Mouse (Mus musculus): ENCODE results near the gene BC030870. TPM values are rescaled to one million over a fixed set of nuclear protein-coding genes. Genes with fewer than 3 reads are reported as not detected.

Gene BC030870
- polyA plus RNA-seq, 1 experiment from 2014 or later, result not detected

GRCm38 (mm10) chr8:65107936-65108718 is 21.2 kb downstream of the BC030870 start:
- no peak for DNase-seq (ENCODE audit: low spot score)

DNA sequence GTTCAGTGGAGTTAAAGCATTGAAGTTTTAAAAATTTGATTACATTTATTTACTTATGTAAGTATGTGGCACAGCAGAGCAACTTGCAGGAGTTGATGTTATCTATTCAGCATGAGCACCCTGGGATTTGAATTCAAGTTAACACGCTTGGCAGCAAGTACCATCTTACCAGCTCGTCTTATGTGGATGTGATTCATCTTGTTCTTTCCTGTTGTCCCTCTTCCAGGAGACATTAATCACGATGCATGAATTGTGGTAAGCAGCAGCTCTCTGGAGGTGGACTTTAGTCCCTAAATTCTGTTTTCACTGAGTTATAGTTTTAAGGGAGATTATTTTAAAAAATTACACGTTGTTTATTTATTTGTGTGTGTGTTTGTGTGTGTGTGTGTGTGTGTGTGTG is 25.3 kb downstream of the BC030870 start:
- Histone ChIP-seq H3K36me3 (no peaks in the 10 kb centered on the region), H3K4me3 (no peak overlapping the region), H3K27me3 (ENCODE audit: insufficient read depth, poor library complexity, severe bottlenecking) (no peaks in the 10 kb centered on the region), H3K27ac (no peak overlapping the region), H3K4me1 (no peaks in the 10 kb centered on the region), H3K9me3 (no peaks in the 10 kb centered on the region)
- 64% methylated on average over 4 of the region's 4 CpGs for WGBS
- DNase-seq (ENCODE audit: low spot score), result no peak

More at GRCm38 (mm10) chr8:65107936-65108718, 21.2 kb downstream of the BC030870 start:
- Histone ChIP-seq H3K36me3 (no peaks in the 10 kb centered on the region), H3K27ac (no peak overlapping the region), H3K9me3 (no peaks in the 10 kb centered on the region), H3K4me1 (no peaks in the 10 kb centered on the region), H3K4me3 (no peak overlapping the region), H3K27me3 (ENCODE audit: insufficient read depth, poor library complexity, severe bottlenecking) (no peaks in the 10 kb centered on the region)
- 92% methylated on average over 25 of the region's 25 CpGs for WGBS

- DNase-seq (ENCODE audit: low spot score), result no peak
- no peak overlapping the region for H3K27ac ChIP-seq
- H3K27me3 ChIP-seq (ENCODE audit: insufficient read depth, poor library complexity, severe bottlenecking), result no peaks in the 10 kb centered on the region
- no peaks in the 10 kb centered on the region for H3K4me1 ChIP-seq
- H3K9me3 ChIP-seq, result no peaks in the 10 kb centered on the region
- H3K4me3 ChIP-seq, result no peak overlapping the region
- H3K36me3 ChIP-seq, result no peaks in the 10 kb centered on the region
- 88% methylated on average over 7 of the region's 7 CpGs for WGBS
These were observed 25.7 kb downstream of the BC030870 start for GRCm38 (mm10) chr8:65103632-65104031.

GRCm38 (mm10) chr8:65099735-65100134 is 29.6 kb downstream of the BC030870 start:
- H3K27me3 ChIP-seq (ENCODE audit: insufficient read depth, poor library complexity, severe bottlenecking), result no peaks in the 10 kb centered on the region
- 65% methylated on average over 3 of the region's 3 CpGs for WGBS
- H3K4me1 ChIP-seq, result no peaks in the 10 kb centered on the region
- no peak overlapping the region for H3K27ac ChIP-seq
- DNase-seq (ENCODE audit: low spot score), result no peak
- no peak overlapping the region for H3K4me3 ChIP-seq
- H3K9me3 ChIP-seq, result no peaks in the 10 kb centered on the region
- no peaks in the 10 kb centered on the region for H3K36me3 ChIP-seq

GRCm38 (mm10) chr8:65097760-65098415 is 31.5 kb downstream of the BC030870 start:
- WGBS, result 47% methylated on average over 7 of the region's 7 CpGs
- Histone ChIP-seq H3K4me3 (no peak overlapping the region), H3K36me3 (no peaks in the 10 kb centered on the region), H3K27ac (no peak overlapping the region), H3K9me3 (no peaks in the 10 kb centered on the region), H3K27me3 (ENCODE audit: insufficient read depth, poor library complexity, severe bottlenecking) (no peaks in the 10 kb centered on the region), H3K4me1 (no peaks in the 10 kb centered on the region)
- no peak for DNase-seq (ENCODE audit: low spot score)

- Histone ChIP-seq H3K9me3 (no peaks in the 10 kb centered on the region), H3K4me1 (no peaks in the 10 kb centered on the region), H3K36me3 (no peaks in the 10 kb centered on the region), H3K27ac (no peak overlapping the region), H3K27me3 (ENCODE audit: insufficient read depth, poor library complexity, severe bottlenecking) (no peaks in the 10 kb centered on the region), H3K4me3 (no peak overlapping the region)
- 81% methylated on average over 7 of the region's 7 CpGs for WGBS
- no peak for DNase-seq (ENCODE audit: low spot score)
These were observed 39.6 kb downstream of the BC030870 start for GRCm38 (mm10) chr8:65089781-65090180.

DNA sequence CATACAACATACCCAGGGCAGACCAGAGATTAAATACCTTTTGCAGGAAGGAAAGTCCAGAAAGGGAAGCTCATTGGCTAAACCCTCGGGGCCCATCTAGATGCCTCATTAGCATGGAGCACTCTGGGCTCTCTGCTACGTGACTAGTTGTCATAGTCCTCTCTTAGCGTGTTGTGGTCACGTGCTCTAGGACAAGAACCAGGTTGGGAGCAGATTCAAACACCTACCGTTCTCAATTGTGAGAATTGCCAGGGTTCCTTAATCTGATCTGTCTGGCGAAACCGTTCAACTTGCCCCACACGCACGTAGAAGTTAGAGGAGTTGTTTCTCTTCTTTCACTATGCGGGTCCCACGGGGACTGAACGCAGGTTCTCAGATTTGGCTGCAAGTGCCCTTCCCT is 41.2 kb downstream of the BC030870 start:
- no peak overlapping the region for H3K27ac ChIP-seq
- H3K36me3 ChIP-seq, result no peaks in the 10 kb centered on the region
- no peak overlapping the region for H3K4me3 ChIP-seq
- no peaks in the 10 kb centered on the region for H3K4me1 ChIP-seq
- no peaks in the 10 kb centered on the region for H3K27me3 ChIP-seq (ENCODE audit: insufficient read depth, poor library complexity, severe bottlenecking)
- H3K9me3 ChIP-seq, result no peaks in the 10 kb centered on the region
- 90% methylated on average over 12 of the region's 12 CpGs for WGBS
- DNase-seq (ENCODE audit: low spot score), result no peak

DNA sequence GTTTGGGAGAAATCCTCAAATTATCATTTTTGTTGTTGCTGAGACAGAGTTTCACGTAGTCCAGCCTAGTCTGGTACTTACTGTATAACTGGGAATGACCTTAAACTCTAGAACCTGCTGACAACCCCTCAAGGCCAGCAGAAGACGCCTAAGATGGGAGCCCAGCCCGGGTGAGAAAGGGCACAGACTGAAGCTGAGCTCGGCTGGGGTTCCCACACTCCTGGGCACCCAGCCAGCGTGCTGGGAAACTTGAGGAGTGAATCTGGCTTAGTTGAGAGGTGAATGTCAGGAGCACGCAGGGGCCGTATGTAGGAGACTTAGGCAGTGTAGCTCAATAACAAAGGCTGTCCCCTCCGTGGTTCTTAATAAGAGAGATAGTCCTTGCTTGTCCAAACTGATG is 41.7 kb downstream of the BC030870 start:
- no peak overlapping the region for H3K27ac ChIP-seq
- no peak overlapping the region for H3K4me3 ChIP-seq
- 80% methylated on average over 8 of the region's 8 CpGs for WGBS
- no peaks in the 10 kb centered on the region for H3K4me1 ChIP-seq
- no peak for DNase-seq (ENCODE audit: low spot score)
- no peaks in the 10 kb centered on the region for H3K36me3 ChIP-seq
- no peaks in the 10 kb centered on the region for H3K27me3 ChIP-seq (ENCODE audit: insufficient read depth, poor library complexity, severe bottlenecking)
- no peaks in the 10 kb centered on the region for H3K9me3 ChIP-seq

DNA sequence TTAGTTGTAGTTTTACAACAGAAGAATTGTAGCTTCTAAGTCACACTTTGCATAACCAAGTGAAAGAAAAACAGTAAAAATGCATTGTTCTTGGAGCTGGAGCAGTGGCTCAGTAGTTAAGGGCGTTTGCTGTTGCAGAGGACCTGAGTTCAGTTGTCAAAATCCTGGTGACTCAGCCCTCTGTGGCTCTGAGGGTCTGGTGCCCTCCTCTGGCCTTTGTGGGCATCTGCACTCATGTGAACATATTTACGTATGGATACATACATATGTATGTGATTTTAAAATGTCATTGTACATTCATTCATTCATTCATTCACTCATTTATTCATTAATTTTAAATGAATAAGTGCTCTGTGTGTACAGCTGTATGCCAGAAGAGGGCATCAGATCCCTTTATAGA is 43.7 kb downstream of the BC030870 start:
- WGBS, result 79% methylated on average over 2 of the region's 2 CpGs
- Histone ChIP-seq H3K36me3 (no peaks in the 10 kb centered on the region), H3K27me3 (ENCODE audit: insufficient read depth, poor library complexity, severe bottlenecking) (no peaks in the 10 kb centered on the region), H3K4me3 (no peak overlapping the region), H3K9me3 (no peaks in the 10 kb centered on the region), H3K4me1 (no peaks in the 10 kb centered on the region), H3K27ac (no peak overlapping the region)
- no peak for DNase-seq (ENCODE audit: low spot score)

GRCm38 (mm10) chr8:65080731-65081130 is 48.6 kb downstream of the BC030870 start:
- Histone ChIP-seq H3K4me1 (no peaks in the 10 kb centered on the region), H3K4me3 (no peak overlapping the region), H3K9me3 (no peaks in the 10 kb centered on the region), H3K27me3 (ENCODE audit: insufficient read depth, poor library complexity, severe bottlenecking) (no peaks in the 10 kb centered on the region), H3K27ac (no peak overlapping the region), H3K36me3 (no peaks in the 10 kb centered on the region)
- no peak for DNase-seq (ENCODE audit: low spot score)
- WGBS, result 72% methylated on average over 9 of the region's 9 CpGs

- WGBS, result 83% methylated on average over 2 of the region's 2 CpGs
- no peaks in the 10 kb centered on the region for H3K9me3 ChIP-seq
- no peaks in the 10 kb centered on the region for H3K4me1 ChIP-seq
- no peak within 1 kb of the TSS for H3K27ac ChIP-seq
- H3K4me3 ChIP-seq, result no peak within 1 kb of the TSS
- no peak for DNase-seq (ENCODE audit: low spot score)
- no peaks in the 10 kb centered on the region for H3K36me3 ChIP-seq
- no peaks in the 10 kb centered on the region for H3K27me3 ChIP-seq (ENCODE audit: insufficient read depth, poor library complexity, severe bottlenecking)
These were observed 54.6 kb downstream of the BC030870 start, which contains the start of gene Gm10663 for GRCm38 (mm10) chr8:65074733-65075132. Gene Gm10663, plus strand, starts transcription at chr8:65075033.

DNA sequence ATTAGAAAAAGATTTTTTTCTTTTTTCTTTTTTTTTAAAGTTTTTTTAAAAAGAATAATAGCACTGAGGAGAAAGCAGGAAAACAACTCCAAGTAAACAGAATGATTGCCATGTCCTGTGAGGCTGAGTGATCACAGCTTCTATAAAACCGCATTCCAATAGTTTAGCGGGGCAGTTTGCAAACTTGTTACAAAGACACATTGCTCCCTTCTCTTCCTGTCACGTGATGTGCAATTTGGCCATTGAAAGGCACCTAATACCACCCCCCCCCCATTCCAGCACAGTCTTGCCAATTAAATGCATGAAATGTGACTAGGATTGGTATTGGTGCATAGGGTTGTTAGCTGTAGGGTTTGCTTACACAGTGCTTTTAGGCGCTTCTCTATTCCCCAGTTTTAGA is 58.4 kb downstream of the BC030870 start:
- 73% methylated on average over 4 of the region's 4 CpGs for WGBS
- no peak for DNase-seq (ENCODE audit: low spot score)
- Histone ChIP-seq H3K27ac (no peak overlapping the region), H3K36me3 (no peaks in the 10 kb centered on the region), H3K4me3 (no peak overlapping the region), H3K9me3 (no peaks in the 10 kb centered on the region), H3K27me3 (ENCODE audit: insufficient read depth, poor library complexity, severe bottlenecking) (no peaks in the 10 kb centered on the region), H3K4me1 (no peaks in the 10 kb centered on the region)

- H3K36me3 ChIP-seq, result no peaks in the 10 kb centered on the region
- no peaks in the 10 kb centered on the region for H3K9me3 ChIP-seq
- H3K27me3 ChIP-seq (ENCODE audit: insufficient read depth, poor library complexity, severe bottlenecking), result no peaks in the 10 kb centered on the region
- WGBS, result 89% methylated on average over 4 of the region's 4 CpGs
- H3K4me3 ChIP-seq, result no peak overlapping the region
- no peaks in the 10 kb centered on the region for H3K4me1 ChIP-seq
- H3K27ac ChIP-seq, result no peak overlapping the region
- no peak for DNase-seq (ENCODE audit: low spot score)
These were observed 60.9 kb downstream of the BC030870 start for GRCm38 (mm10) chr8:65068473-65068819.

Measured in heart, embryonic 10.5 days (tissue).